Mouse (Mus musculus): ENCODE measurements around the gene Osm.

Gene Osm

GRCm38 (mm10) chr11:4271544-4271943, 35.3 kb downstream of the Osm start:
- DNase-seq (ENCODE audit: low spot score) = no peak

GRCm38 (mm10) chr11:4276411-4276861, 40.2 kb downstream of the Osm start:
- DNase-seq (ENCODE audit: low spot score) = no peak

GRCm38 (mm10) chr11:4279909-4280308, 43.7 kb downstream of the Osm start:
- DNase-seq (ENCODE audit: low spot score) = no peak

- DNase-seq (ENCODE audit: low spot score) = no peak
Observed at GRCm38 (mm10) chr11:4281852-4282251, 45.6 kb downstream of the Osm start.

- no peak for DNase-seq (ENCODE audit: low spot score)
Observed at GRCm38 (mm10) chr11:4283627-4284026, 47.4 kb downstream of the Osm start.

GRCm38 (mm10) chr11:4289280-4289679, 53.1 kb downstream of the Osm start:
- no peak for DNase-seq (ENCODE audit: low spot score)
